ENCODE assay signal across 8 mouse cellular contexts in the genomic region with DNA sequence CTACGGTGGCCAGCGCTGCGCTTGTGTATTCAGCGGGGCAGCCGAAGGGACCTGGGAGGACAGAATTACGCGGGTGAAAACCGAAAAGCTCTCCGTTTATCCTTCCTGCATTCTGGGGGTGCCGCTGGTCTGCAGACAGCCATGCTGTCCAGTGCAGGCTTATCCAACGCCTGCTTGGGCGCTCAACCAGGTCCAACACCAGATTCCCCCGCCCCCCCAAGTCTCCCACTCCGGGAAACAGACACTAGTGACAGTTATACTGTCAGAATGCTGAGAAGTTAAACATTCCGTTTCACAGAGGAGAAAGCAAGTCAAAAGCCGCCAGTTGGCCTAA. TPM values are rescaled to one million over a fixed set of nuclear protein-coding genes. Genes with fewer than 3 reads are reported as not detected.
DNase-seq lines count a peak whose midpoint lies in the region; ATAC-seq and TF ChIP-seq lines count a peak whose summit lies in the region.
"Had no signal": no experiment of that assay in that cellular context is flagged by ENCODE, and none has a peak within 500 bp of the region (broad histone marks: within the 10 kb centered on the region; RNA-seq: fewer than 3 reads in every experiment).

No protein-coding gene starts in this region.

- ATAC-seq in lung, embryonic 16.5 days (ENCODE audit: low read depth), result no peak
- ATAC-seq in limb, embryonic 12.5 days (ENCODE audit: insufficient number of reproducible peaks, insufficient read depth, low FRiP score, low TSS enrichment, low read depth), result peak; percentile 65; the same call in 1 of the 2 replicates

- peak overlapping the region; percentile 94 for H3K27ac ChIP-seq in lung, embryonic 16.5 days (ENCODE audit: low read length)
- peak overlapping the region; percentile 98 for H3K27ac ChIP-seq in forebrain, embryonic 10.5 days
- peak overlapping the region; percentile 90 for H3K27ac ChIP-seq in limb, embryonic 12.5 days
- peak overlapping the region; percentile 33; the same call in 1 of the 2 replicates for H3K27ac ChIP-seq in small intestine, adult 2 months (ENCODE audit: insufficient read depth, low read depth, low read length)

- no peak for DNase-seq in lung, postnatal 25 days (ENCODE audit: low spot score)
- DNase-seq in forebrain, embryonic 10.5 days (ENCODE audit: extremely low spot score, low spot score), result no peak
- no peak for DNase-seq in gastrocnemius, adult 8-10 months (ENCODE audit: low spot score in 2 of 2)
- DNase-seq in yolk sac, embryonic 10.5 days (ENCODE audit: low spot score), result no peak

- no peaks in the 10 kb centered on the region for H3K9me3 ChIP-seq in lung, embryonic 16.5 days (ENCODE audit: control insufficient read depth, low read length)
- H3K9me3 ChIP-seq in forebrain, embryonic 10.5 days, result no peaks in the 10 kb centered on the region
- H3K9me3 ChIP-seq in limb, embryonic 12.5 days, result no peaks in the 10 kb centered on the region

- TF ChIP-seq CTCF in small intestine, adult 2 months (IDR thresholded peaks at IDR 0.05; ENCODE audit: extremely low read depth, insufficient read length, insufficient replicate concordance, low read depth, low read length), result no peak

- H3K36me3 ChIP-seq in lung, embryonic 16.5 days (ENCODE audit: control insufficient read depth, insufficient read depth, low read length), result peaks cover 10% of the 10 kb centered on the region
- peaks cover 25% of the 10 kb centered on the region for H3K36me3 ChIP-seq in forebrain, embryonic 10.5 days (replicated peaks)
- H3K36me3 ChIP-seq in limb, embryonic 12.5 days, result peaks cover 18% of the 10 kb centered on the region
- peaks cover 6% of the 10 kb centered on the region for H3K36me3 ChIP-seq in small intestine, adult 2 months (ENCODE audit: control insufficient read depth, insufficient read depth, low read length)

- peak overlapping the region; percentile 85 for H3K4me2 ChIP-seq in lung, embryonic 16.5 days (ENCODE audit: low read depth, low read length)
- H3K4me2 ChIP-seq in limb, embryonic 12.5 days, result peak overlapping the region; percentile 76

- no peak; the same call in 1 of the 2 replicates for TF ChIP-seq POLR2A in small intestine, adult 2 months (IDR thresholded peaks at IDR 0.05; ENCODE audit: low read depth, low read length)

- H3K9ac ChIP-seq in lung, embryonic 16.5 days (ENCODE audit: low read length), result peak overlapping the region; percentile 71
- H3K9ac ChIP-seq in limb, embryonic 12.5 days (replicated peaks), result peak overlapping the region; percentile 63

- H3K27me3 ChIP-seq in lung, embryonic 16.5 days (ENCODE audit: control insufficient read depth, insufficient read depth, low read depth, low read length), result no peaks in the 10 kb centered on the region
- H3K27me3 ChIP-seq in forebrain, embryonic 10.5 days (ENCODE audit: poor library complexity, severe bottlenecking), result no peaks in the 10 kb centered on the region
- no peaks in the 10 kb centered on the region for H3K27me3 ChIP-seq in limb, embryonic 12.5 days
- no peaks in the 10 kb centered on the region for H3K27me3 ChIP-seq in small intestine, adult 2 months (ENCODE audit: control insufficient read depth, insufficient read depth, low read length)

- H3K4me1 ChIP-seq in lung, embryonic 16.5 days (replicated peaks; ENCODE audit: control insufficient read depth, insufficient read depth, low read length), result peaks cover 9% of the 10 kb centered on the region
- peaks cover 19% of the 10 kb centered on the region for H3K4me1 ChIP-seq in forebrain, embryonic 10.5 days
- H3K4me1 ChIP-seq in limb, embryonic 12.5 days (replicated peaks), result peaks cover 16% of the 10 kb centered on the region
- H3K4me1 ChIP-seq in small intestine, adult 2 months (ENCODE audit: control insufficient read depth, insufficient read depth, insufficient read length, low read length), result no peaks in the 10 kb centered on the region; the same call in 1 of the 2 replicates

- peak overlapping the region; percentile 67 for H3K4me3 ChIP-seq in lung, embryonic 16.5 days (ENCODE audit: low read length)
- peak overlapping the region; percentile 69 for H3K4me3 ChIP-seq in forebrain, embryonic 10.5 days
- peak overlapping the region; percentile 71 for H3K4me3 ChIP-seq in limb, embryonic 12.5 days (replicated peaks)
- H3K4me3 ChIP-seq in small intestine, adult 2 months (ENCODE audit: low read depth, low read length), result peak overlapping the region; percentile 59

- WGBS in lung, embryonic 16.5 days, result under 1% methylated on average over 16 of the region's 16 CpGs
- WGBS in forebrain, embryonic 10.5 days, result under 1% methylated on average over 16 of the region's 16 CpGs
- 1% methylated on average over 16 of the region's 16 CpGs for WGBS in limb, embryonic 12.5 days
- 2% methylated on average over 16 of the region's 16 CpGs for WGBS in small intestine, adult 2 months

RNA-seq across cellular contexts. Expression of a gene that starts 24.5 kb away (rescaled TPM):
- polyA plus RNA-seq in lung, embryonic 16.5 days (2015; fragmentation: Nextera tagmentation; extraction: Ambion mirVana), result 11.2 and 12.5 TPM in 2 replicates
- polyA plus RNA-seq in forebrain, embryonic 10.5 days (2016; fragmentation: Nextera tagmentation; extraction: Ambion mirVana), result 5.7 and 5.8 TPM in 2 replicates
- 12.7 and 14.3 TPM in 2 replicates for polyA plus RNA-seq in limb, embryonic 12.5 days (2016; fragmentation: Nextera tagmentation; extraction: Ambion mirVana)
- 0.63 and 2.0 TPM in 2 replicates for polyA plus RNA-seq in small intestine, adult 2 months (2012; rRNA removed)
- 10 to 100 TPM; 11.8 to 13.6 (median 12.7) TPM for total RNA-seq in gastrocnemius, adult 8-10 months (2022)

RNA-seq across cellular contexts. Expression of a gene that starts 40.9 kb away (rescaled TPM):
- 82.4 and 89.0 TPM in 2 replicates for polyA plus RNA-seq in lung, embryonic 16.5 days (2015; fragmentation: Nextera tagmentation; extraction: Ambion mirVana)
- 139 and 142 TPM in 2 replicates for polyA plus RNA-seq in forebrain, embryonic 10.5 days (2016; fragmentation: Nextera tagmentation; extraction: Ambion mirVana)
- polyA plus RNA-seq in limb, embryonic 12.5 days (2016; fragmentation: Nextera tagmentation; extraction: Ambion mirVana), result 124 and 132 TPM in 2 replicates
- polyA plus RNA-seq in small intestine, adult 2 months (2012; rRNA removed), result 1.3 and 2.6 TPM in 2 replicates
- 10 to 100 TPM; 52.7 to 75.6 (median 65.9) TPM for total RNA-seq in gastrocnemius, adult 8-10 months (2022)

RNA-seq across cellular contexts. Expression of a gene that starts 57.4 kb away (rescaled TPM):
- 0.26 TPM in 1 of 2 replicates, not detected in the other for polyA plus RNA-seq in lung, embryonic 16.5 days (2015; fragmentation: Nextera tagmentation; extraction: Ambion mirVana)
- polyA plus RNA-seq in forebrain, embryonic 10.5 days (2016; fragmentation: Nextera tagmentation; extraction: Ambion mirVana), result not detected in 2 replicates
- polyA plus RNA-seq in limb, embryonic 12.5 days (2016; fragmentation: Nextera tagmentation; extraction: Ambion mirVana), result 0.20 TPM in 1 of 2 replicates, not detected in the other
- not detected in 2 replicates for polyA plus RNA-seq in small intestine, adult 2 months (2012; rRNA removed)
- under 1 TPM in 2 of 4 experiments, not detected in 2; 0.87 to 0.96 TPM for total RNA-seq in gastrocnemius, adult 8-10 months (2022)
- total RNA-seq: granulocyte monocyte progenitor cell, adult 5-6 weeks had no signal

Comparison
In these comparisons a context has a peak if more than half of its experiments do, and no peak if none do; other contexts are left out.
1. H3K27ac ChIP-seq: peak in every context shown above with its lines; median percentile 98 in forebrain, embryonic 10.5 days; 94 in lung, embryonic 16.5 days; 90 in limb, embryonic 12.5 days; 33 in small intestine, adult 2 months.
2. RNA of a gene that starts 40.9 kb away (polyA plus RNA-seq): 139 to 142 TPM in forebrain, embryonic 10.5 days, 124 to 132 TPM in limb, embryonic 12.5 days and 82.4 to 89.0 TPM in lung, embryonic 16.5 days; 1.3 to 2.6 TPM in small intestine, adult 2 months; every median in the first group is over 10 times any median in the second.
3. Peak in every context shown above with its lines, with median percentiles within 50 percentile points of each other: H3K4me3 ChIP-seq.